Mouse (Mus musculus) frontal cortex, postnatal 36 days (tissue): Measurements from ENCODE around the gene Cdip1.
"Not testable (repeated sequence)": the region's sequence is repeated elsewhere in the genome, so short reads cannot be mapped to it uniquely, and the experiment has no call there.

Experiments used
- DNase-seq, 2 experiments: peaks; one replicate each; pipeline ENCODE4 v3.0.0; 2022; ENCODE audit warnings: low spot score in 2 of 2

Cdip1 gene

GRCm38 (mm10) chr16:4773289-4773970 is 16.7 kb downstream of the Cdip1 start:
- DNase-seq, result no peak

GRCm38 (mm10) chr16:4768719-4769118 is 21.4 kb downstream of the Cdip1 start:
- no peak for DNase-seq

- DNase-seq, result no peak
Observed at GRCm38 (mm10) chr16:4767012-4767790, 22.9 kb downstream of the Cdip1 start.

GRCm38 (mm10) chr16:4765852-4766251 is 24.2 kb downstream of the Cdip1 start:
- no peak for DNase-seq

GRCm38 (mm10) chr16:4763276-4763675 is 26.8 kb downstream of the Cdip1 start:
- DNase-seq, result peak in 1 of 2 experiments; percentile 52

GRCm38 (mm10) chr16:4762437-4762836 is 27.7 kb downstream of the Cdip1 start:
- no peak for DNase-seq

GRCm38 (mm10) chr16:4756660-4757335 is 33.3 kb downstream of the Cdip1 start:
- not testable (repeated sequence) for DNase-seq

GRCm38 (mm10) chr16:4754045-4754444 is 36.0 kb downstream of the Cdip1 start:
- DNase-seq, result no peak

- DNase-seq, result no peak
Observed at GRCm38 (mm10) chr16:4752155-4752554, 37.9 kb downstream of the Cdip1 start.

- no peak for DNase-seq
Observed at GRCm38 (mm10) chr16:4742186-4742585, 47.9 kb downstream of the Cdip1 start.

- no peak for DNase-seq
Observed at GRCm38 (mm10) chr16:4739994-4740393, 50.1 kb downstream of the Cdip1 start.

- no peak for DNase-seq
Observed at GRCm38 (mm10) chr16:4736262-4736661, 53.8 kb downstream of the Cdip1 start.

- no peak for DNase-seq
Observed at GRCm38 (mm10) chr16:4730776-4731358, 59.2 kb downstream of the Cdip1 start.

GRCm38 (mm10) chr16:4727963-4728362 is 62.1 kb downstream of the Cdip1 start:
- DNase-seq, result no peak

- no peak for DNase-seq
Observed at GRCm38 (mm10) chr16:4727526-4727925, 62.6 kb downstream of the Cdip1 start.

GRCm38 (mm10) chr16:4726528-4727128 is 63.5 kb downstream of the Cdip1 start:
- DNase-seq, result peak in 1 of 2 experiments; percentile 23

- DNase-seq, result peak; percentile 90 to 94
Observed at GRCm38 (mm10) chr16:4725780-4726527, 64.1 kb downstream of the Cdip1 start, which contains the start of gene Hmox2. Gene Hmox2, plus strand, starts transcription at chr16:4726361.

GRCm38 (mm10) chr16:4725266-4725665 is 64.8 kb downstream of the Cdip1 start:
- no peak for DNase-seq

- DNase-seq, result no peak
Observed at GRCm38 (mm10) chr16:4722915-4723209, 67.2 kb downstream of the Cdip1 start.

- no peak for DNase-seq
Observed at GRCm38 (mm10) chr16:4722128-4722914, 67.8 kb downstream of the Cdip1 start.
